Mouse (Mus musculus): Measurements from ENCODE around the gene Itpr2.

The Itpr2 gene

GRCm38 (mm10) chr6:146429694-146430380 is 72.2 kb downstream of the Itpr2 start:
- in situ Hi-C loops (cut with MboI, MseI), result loop anchor here (5.0 to 10.0 kb wide), 2 partner anchors 47 to 1705 kb away; no protein-coding TSS in a partner anchor

- in situ Hi-C loops (cut with MboI, MseI), result no loop called here
Observed at GRCm38 (mm10) chr6:146424778-146425177, 77.2 kb downstream of the Itpr2 start.

- in situ Hi-C loops (cut with MboI, MseI), result no loop called here
Observed at GRCm38 (mm10) chr6:146424326-146424725, 77.7 kb downstream of the Itpr2 start.

GRCm38 (mm10) chr6:146420718-146421117 is 81.3 kb downstream of the Itpr2 start:
- in situ Hi-C loops (cut with MboI, MseI), result no loop called here

GRCm38 (mm10) chr6:146416461-146416860 is 85.6 kb downstream of the Itpr2 start:
- in situ Hi-C loops (cut with MboI, MseI), result loop anchor here (10.0 kb wide), 1 partner anchor 402 kb away; no protein-coding TSS in a partner anchor

- in situ Hi-C loops (cut with MboI, MseI), result loop anchor here (10.0 kb wide), 1 partner anchor 399 kb away; no protein-coding TSS in a partner anchor
Observed at GRCm38 (mm10) chr6:146414094-146414493, 87.9 kb downstream of the Itpr2 start.

GRCm38 (mm10) chr6:146411446-146412070 is 90.5 kb downstream of the Itpr2 start:
- in situ Hi-C loops (cut with MboI, MseI), result loop anchor here (10.0 kb wide), 1 partner anchor 397 kb away; no protein-coding TSS in a partner anchor

GRCm38 (mm10) chr6:146410427-146410810 is 91.6 kb downstream of the Itpr2 start:
- in situ Hi-C loops (cut with MboI, MseI), result loop anchor here (10.0 kb wide), 1 partner anchor 396 kb away; no protein-coding TSS in a partner anchor

- in situ Hi-C loops (cut with MboI, MseI), result loop anchor here (10.0 kb wide), 1 partner anchor 395 kb away; no protein-coding TSS in a partner anchor
Observed at GRCm38 (mm10) chr6:146409692-146410426, 92.2 kb downstream of the Itpr2 start.

GRCm38 (mm10) chr6:146405380-146405779 is 96.6 kb downstream of the Itpr2 start:
- in situ Hi-C loops (cut with MboI, MseI), result no loop called here

GRCm38 (mm10) chr6:146404876-146405275 is 97.1 kb downstream of the Itpr2 start:
- in situ Hi-C loops (cut with MboI, MseI), result no loop called here

- in situ Hi-C loops (cut with MboI, MseI), result no loop called here
Observed at GRCm38 (mm10) chr6:146404156-146404555, 97.9 kb downstream of the Itpr2 start.

- in situ Hi-C loops (cut with MboI, MseI), result no loop called here
Observed at GRCm38 (mm10) chr6:146402905-146403642, 98.9 kb downstream of the Itpr2 start.

GRCm38 (mm10) chr6:146397803-146398202 is 104.2 kb downstream of the Itpr2 start:
- in situ Hi-C loops (cut with MboI, MseI), result no loop called here

- in situ Hi-C loops (cut with MboI, MseI), result no loop called here
Observed at GRCm38 (mm10) chr6:146396253-146396652, 105.8 kb downstream of the Itpr2 start.

GRCm38 (mm10) chr6:146395616-146396015 is 106.4 kb downstream of the Itpr2 start:
- in situ Hi-C loops (cut with MboI, MseI), result no loop called here

- in situ Hi-C loops (cut with MboI, MseI), result no loop called here
Observed at GRCm38 (mm10) chr6:146392188-146392587, 109.8 kb downstream of the Itpr2 start.

GRCm38 (mm10) chr6:146390159-146390558 is 111.9 kb downstream of the Itpr2 start:
- in situ Hi-C loops (cut with MboI, MseI), result no loop called here

- in situ Hi-C loops (cut with MboI, MseI), result no loop called here
Observed at GRCm38 (mm10) chr6:146388010-146388409, 114.0 kb downstream of the Itpr2 start.

GRCm38 (mm10) chr6:146387039-146387713 is 114.8 kb downstream of the Itpr2 start:
- in situ Hi-C loops (cut with MboI, MseI), result no loop called here

- in situ Hi-C loops (cut with MboI, MseI), result no loop called here
Observed at GRCm38 (mm10) chr6:146379263-146379662, 122.8 kb downstream of the Itpr2 start.

All from regulatory T cell (primary cell).